Mouse (Mus musculus) lung, adult 2 months (tissue): Measurements from ENCODE around the gene Gramd1b. TPM values are rescaled to one million over a fixed set of nuclear protein-coding genes. Genes with fewer than 3 reads are reported as not detected.

Experiments used
- DNase-seq: peaks from one replicate; pipeline ENCODE4 v3.0.0; 2022
- H3K4me1 ChIP-seq: fragments of 200-500 bp; 2 replicates; pipeline ENCODE4 v1.6.1; 2011; ENCODE audit warnings: low read length; ENCODE audit not compliant: control insufficient read depth, insufficient read depth
- H3K4me3 ChIP-seq: fragments of 200-500 bp; replicated peaks from 2 replicates; pipeline ENCODE3; 2011; ENCODE audit warnings: low read depth, mild to moderate bottlenecking, control low read depth, low read length; ENCODE audit errors: extremely low read depth
- CTCF ChIP-seq: fragments of 200-500 bp; IDR thresholded peaks from 2 replicates; pipeline ENCODE4 v1.5.1; 2011; ENCODE audit warnings: mild to moderate bottlenecking, low read length, control low read depth; ENCODE audit not compliant: insufficient read depth
- POLR2A ChIP-seq: fragments of 200-500 bp; IDR thresholded peaks from 2 replicates; pipeline ENCODE4 v1.6.1; 2011; ENCODE audit warnings: low read depth, mild to moderate bottlenecking, control low read depth, low read length, borderline replicate concordance; ENCODE audit errors: extremely low read depth
- WGBS: fragments of 180-500 bp; shearing (Covaris S2); methylation state at CpG from one replicate; pipeline ENCODE4 v1.1.7; 2018; 5-methylcytosine and 5-hydroxymethylcytosine counted together
- polyA plus RNA-seq: library from polyadenylated mRNA; depleted of rRNA; stranded (reverse); fragments of >200 nt; gene quantifications from 2 replicates; pipeline ENCODE4 v1.2.3, GENCODE M21; 2012

Gramd1b gene
- polyA plus RNA-seq, 1 experiment, result 19.0 TPM

- DNase-seq, result no peak
- H3K4me3 ChIP-seq, result no peak overlapping the region
Measured at GRCm38 (mm10) chr9:40324232-40324792, 206.9 kb downstream of the Gramd1b start.

GRCm38 (mm10) chr9:40323773-40324172, 207.4 kb downstream of the Gramd1b start:
- peaks cover 38% of the 10 kb centered on the region for H3K4me1 ChIP-seq
- 91% methylated on average over 6 of the region's 6 CpGs for WGBS
- H3K4me3 ChIP-seq, result no peak overlapping the region
- TF ChIP-seq POLR2A (no peak), CTCF (no peak)
- DNase-seq, result no peak

More at GRCm38 (mm10) chr9:40324232-40324792, 206.9 kb downstream of the Gramd1b start:
- 81% methylated on average over 4 of the region's 4 CpGs for WGBS
- peaks cover 34% of the 10 kb centered on the region for H3K4me1 ChIP-seq
- TF ChIP-seq POLR2A (no peak), CTCF (no peak)

- no peak for DNase-seq
- 54% methylated on average over 5 of the region's 5 CpGs for WGBS
- Histone ChIP-seq H3K4me1 (peaks cover 41% of the 10 kb centered on the region), H3K4me3 (no peak overlapping the region)
- TF ChIP-seq POLR2A, result no peak
- TF ChIP-seq CTCF, result no peak
Measured at GRCm38 (mm10) chr9:40323171-40323570, 208.0 kb downstream of the Gramd1b start.

GRCm38 (mm10) chr9:40322372-40322771, 208.8 kb downstream of the Gramd1b start:
- no peak for DNase-seq
- WGBS, result 75% methylated on average over 3 of the region's 3 CpGs
- H3K4me1 ChIP-seq, result peaks cover 46% of the 10 kb centered on the region
- no peak overlapping the region for H3K4me3 ChIP-seq
- TF ChIP-seq POLR2A (no peak), CTCF (no peak)

GRCm38 (mm10) chr9:40321668-40322003, 209.5 kb downstream of the Gramd1b start:
- WGBS, result 19% methylated on average over 3 of the region's 3 CpGs

GRCm38 (mm10) chr9:40320879-40321667, 210.1 kb downstream of the Gramd1b start:
- peaks cover 50% of the 10 kb centered on the region for H3K4me1 ChIP-seq
- DNase-seq, result peak; percentile 68
- 25% methylated on average over 12 of the region's 12 CpGs for WGBS
- no peak for TF ChIP-seq POLR2A
- no peak for TF ChIP-seq CTCF
- H3K4me3 ChIP-seq, result no peak overlapping the region

More at GRCm38 (mm10) chr9:40321668-40322003, 209.5 kb downstream of the Gramd1b start:
- no peak for DNase-seq
- TF ChIP-seq CTCF, result no peak
- no peak for TF ChIP-seq POLR2A
- no peak overlapping the region for H3K4me3 ChIP-seq
- peaks cover 50% of the 10 kb centered on the region for H3K4me1 ChIP-seq

- H3K4me3 ChIP-seq, result no peak overlapping the region
- peaks cover 49% of the 10 kb centered on the region for H3K4me1 ChIP-seq
- TF ChIP-seq POLR2A (no peak), CTCF (no peak)
- DNase-seq, result no peak
- 75% methylated on average over 8 of the region's 8 CpGs for WGBS
Measured at GRCm38 (mm10) chr9:40320405-40320804, 210.8 kb downstream of the Gramd1b start.

- DNase-seq, result no peak
- no peak for TF ChIP-seq POLR2A
- no peak for TF ChIP-seq CTCF
- 53% methylated on average over 5 of the region's 5 CpGs for WGBS
- no peak overlapping the region for H3K4me3 ChIP-seq
- peaks cover 45% of the 10 kb centered on the region for H3K4me1 ChIP-seq
Measured at GRCm38 (mm10) chr9:40318771-40319170, 212.4 kb downstream of the Gramd1b start.

- TF ChIP-seq CTCF (no peak), POLR2A (no peak)
- Histone ChIP-seq H3K4me3 (no peak overlapping the region), H3K4me1 (peaks cover 34% of the 10 kb centered on the region)
- 59% methylated on average over 4 of the region's 4 CpGs for WGBS
- DNase-seq, result no peak
Measured at GRCm38 (mm10) chr9:40317735-40318134, 213.4 kb downstream of the Gramd1b start.
